Mouse (Mus musculus) thymus, postnatal 36 days (tissue): ENCODE data around the gene Mccc2.
A peak's percentile ranks its signal among the peaks of the same experiment; 100 is the strongest.

Experiments used
- DNase-seq, 2 experiments: peaks; one replicate each; pipeline ENCODE4 v3.0.0; 2022; ENCODE audit warnings: mixed read lengths in 2 of 2

Mccc2 gene

GRCm38 (mm10) chr13:99938606-99939319 lies 76.7 kb downstream of the Mccc2 start:
- no peak for DNase-seq

GRCm38 (mm10) chr13:99937741-99938140 lies 77.7 kb downstream of the Mccc2 start:
- DNase-seq = no peak

- DNase-seq = peak; percentile 4 to 8
These were observed 83.0 kb downstream of the Mccc2 start for GRCm38 (mm10) chr13:99932406-99932805.

DNA sequence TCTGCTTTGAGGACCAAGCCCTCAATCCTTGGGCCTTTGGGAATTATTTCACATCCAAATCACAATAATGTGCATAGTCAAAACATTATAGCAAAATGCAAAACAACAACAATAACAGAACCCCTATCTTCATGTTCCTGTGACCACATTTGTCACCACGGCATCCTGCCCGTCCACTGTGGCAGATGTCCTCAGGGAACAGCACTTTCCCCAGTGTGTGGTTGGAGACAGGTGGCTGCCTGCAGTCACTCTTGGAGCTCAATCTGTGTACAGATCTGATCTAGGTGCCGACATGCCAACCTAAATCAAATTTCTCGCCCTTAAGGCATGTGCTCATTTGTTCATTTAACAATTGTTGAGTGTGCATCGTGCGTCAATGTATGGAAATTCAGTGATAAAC lies 83.9 kb downstream of the Mccc2 start:
- no peak for DNase-seq

DNA sequence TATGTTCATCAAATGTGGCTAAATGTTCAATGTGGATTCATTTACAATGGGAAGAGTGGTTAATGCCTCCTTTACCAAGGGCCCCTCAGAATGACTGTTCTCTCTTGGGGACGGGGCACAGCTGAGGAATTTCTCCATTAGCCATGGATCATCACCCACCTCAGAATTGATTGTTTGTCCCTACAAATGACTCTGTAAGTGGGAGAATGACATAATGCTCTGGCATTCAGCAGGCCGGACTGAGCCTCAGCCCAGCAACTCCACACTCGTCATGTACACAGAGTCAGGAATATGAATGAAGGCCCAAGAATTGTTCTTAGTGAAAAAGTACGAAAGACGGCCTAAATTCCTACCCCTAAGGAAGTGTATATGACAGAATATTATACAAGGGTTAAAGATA lies 89.2 kb downstream of the Mccc2 start:
- no peak for DNase-seq

GRCm38 (mm10) chr13:99915632-99916031 lies 99.8 kb downstream of the Mccc2 start:
- no peak for DNase-seq

DNA sequence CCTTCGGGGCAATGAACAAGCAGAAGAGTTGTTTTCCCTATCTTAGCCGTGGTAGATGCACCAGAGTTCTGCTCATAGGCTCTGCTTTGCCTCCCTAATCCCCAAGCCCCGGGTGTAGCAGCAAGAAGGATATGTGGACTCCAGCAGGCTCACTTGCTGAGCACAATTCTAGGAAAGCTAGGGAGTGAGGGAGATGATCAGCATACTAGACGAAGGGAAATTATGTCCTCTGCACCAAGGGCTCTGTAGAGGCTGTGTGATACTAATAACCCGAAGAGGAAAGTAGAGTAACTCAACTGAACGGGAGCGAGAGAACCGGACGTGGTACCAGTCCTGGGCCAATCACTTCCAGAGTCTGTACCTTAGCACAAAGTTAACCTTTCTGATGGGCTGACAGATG lies 114.5 kb downstream of the Mccc2 start, which contains the start of gene Cartpt:
Gene Cartpt, minus strand, starts transcription at position 127 of the 400 bp plus-strand sequence.
- no peak for DNase-seq

- DNase-seq = peak in 1 of 2 experiments; percentile 5
These were observed 114.9 kb downstream of the Mccc2 start for GRCm38 (mm10) chr13:99900557-99900892.

DNA sequence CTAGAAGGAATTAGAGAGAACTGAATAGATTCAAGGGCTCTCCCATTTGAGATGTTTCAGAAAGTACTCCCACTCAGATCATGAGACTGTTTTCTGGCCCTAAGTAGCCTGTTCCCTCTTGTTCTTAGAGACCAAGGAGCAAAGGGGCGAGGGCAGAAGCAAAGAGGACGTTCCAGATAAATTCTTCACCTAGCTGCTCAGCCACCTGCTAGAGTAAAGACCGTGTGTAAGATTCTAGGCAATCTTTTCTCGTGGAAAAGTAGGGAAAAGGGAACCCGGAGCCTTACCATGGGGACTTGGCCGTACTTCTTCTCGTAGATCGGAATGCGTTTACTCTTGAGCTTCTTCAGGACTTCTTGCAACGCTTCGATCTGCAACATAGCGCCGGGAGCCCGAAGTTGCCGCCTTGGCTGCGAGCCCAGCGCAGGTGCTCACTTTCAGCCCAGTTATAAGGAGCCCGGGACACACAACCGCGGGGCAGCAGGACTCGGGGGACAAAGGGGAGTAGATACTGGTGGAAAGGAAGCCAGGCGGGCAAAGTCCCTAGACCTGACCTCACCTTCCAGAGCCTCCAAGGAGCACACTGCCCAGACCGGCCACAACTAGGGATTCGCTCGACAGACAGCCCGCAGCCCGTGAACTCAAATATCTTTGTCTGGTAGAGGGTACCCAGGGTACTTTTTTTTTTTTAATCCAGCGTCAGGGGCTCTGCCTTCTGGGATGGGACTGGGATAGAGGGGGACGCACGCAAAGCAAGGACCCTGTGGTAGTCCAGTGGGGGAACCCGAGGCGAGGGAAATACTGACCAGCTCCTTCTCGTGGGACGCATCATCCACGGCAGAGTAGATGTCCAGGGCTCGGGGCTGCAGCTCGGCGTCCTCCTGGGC lies 115.5 kb downstream of the Mccc2 start:
- no peak for DNase-seq

- no peak for DNase-seq
These were observed 116.6 kb downstream of the Mccc2 start for GRCm38 (mm10) chr13:99898816-99899215.
